Mouse (Mus musculus) kidney, postnatal 10 days (tissue): ENCODE measurements at regions not wholly inside any gene's neighbourhood (a gene's known extent, or its start where the extent isn't known, plus 50 kb on each side); places are given as distances from the start of the nearest gene placed in this dataset.

Experiments
- DNase-seq: peaks from one replicate; pipeline ENCODE4 v3.0.0; 2021; ENCODE audit warnings: mixed read lengths

- DNase-seq, result no peak
These were observed 195.1 kb upstream of the Mindy3 start for GRCm38 (mm10) chr2:12614345-12614744.

- no peak for DNase-seq
These were observed 194.6 kb upstream of the Mindy3 start for GRCm38 (mm10) chr2:12613858-12614257.

GRCm38 (mm10) chr2:12582566-12582965, 163.3 kb upstream of the Mindy3 start:
- DNase-seq, result peak; percentile 9

- no peak for DNase-seq
These were observed 138.5 kb upstream of the Mindy3 start for GRCm38 (mm10) chr2:12557736-12558135.

- DNase-seq, result no peak
These were observed 103.1 kb upstream of the Mindy3 start for GRCm38 (mm10) chr2:12522411-12522810.

GRCm38 (mm10) chr2:12521744-12522143, 102.5 kb upstream of the Mindy3 start:
- no peak for DNase-seq

GRCm38 (mm10) chr2:12492369-12492768, 73.1 kb upstream of the Mindy3 start:
- DNase-seq, result peak; percentile 10

- no peak for DNase-seq
These were observed 50.4 kb upstream of the Mindy3 start for GRCm38 (mm10) chr2:12469440-12470339.
